Mouse (Mus musculus): Measurements from ENCODE around the gene Bptf. TPM values are rescaled to one million over a fixed set of nuclear protein-coding genes. Genes with fewer than 3 reads are reported as not detected.
"Not testable (repeated sequence)": the region's sequence is repeated elsewhere in the genome, so short reads cannot be mapped to it uniquely, and the experiment has no call there.

The Bptf gene
- 10 to 100 TPM; 27.1 to 31.8 TPM for total RNA-seq (2021)

- peak; percentile 81 for DNase-seq (ENCODE audit: low spot score)
- intact Hi-C loops (cut with DNase I), result no loop called here
These were observed at the start of gene Bptf for GRCm38 (mm10) chr11:107131749-107132421. Gene Bptf (minus strand): TSS chr11:107132127.

- DNase-seq (ENCODE audit: low spot score), result no peak
- intact Hi-C loops (cut with DNase I), result no loop called here
These were observed 29.3 kb upstream of the Bptf start for GRCm38 (mm10) chr11:107161215-107161614.

DNA sequence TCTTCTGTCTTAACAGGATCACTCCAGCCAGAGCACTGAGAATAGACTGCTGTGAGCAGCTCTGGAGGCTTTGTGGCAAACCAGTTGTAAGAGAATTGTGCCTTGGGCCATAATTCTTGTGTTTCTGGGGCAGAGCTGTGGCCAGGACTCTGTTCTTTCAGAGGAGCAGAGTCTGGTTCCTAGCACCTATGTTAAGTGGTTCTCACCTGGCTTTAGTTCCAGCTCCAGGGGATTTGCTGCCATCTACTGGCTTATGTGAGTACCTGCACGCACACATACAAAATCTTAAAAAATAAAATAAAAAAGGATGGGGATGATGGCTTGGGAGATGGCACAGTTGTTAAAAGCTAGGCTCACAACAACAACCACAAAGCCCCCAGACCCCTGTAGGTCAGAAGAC, 27.1 kb upstream of the Bptf start:
- no peak for DNase-seq (ENCODE audit: low spot score)
- intact Hi-C loops (cut with DNase I), result no loop called here

GRCm38 (mm10) chr11:107156977-107157642, 25.2 kb upstream of the Bptf start:
- no peak for DNase-seq (ENCODE audit: low spot score)
- intact Hi-C loops (cut with DNase I), result no loop called here

- DNase-seq (ENCODE audit: low spot score), result no peak
- intact Hi-C loops (cut with DNase I), result no loop called here
These were observed 23.4 kb upstream of the Bptf start for GRCm38 (mm10) chr11:107155292-107155691.

- DNase-seq (ENCODE audit: low spot score), result no peak
- intact Hi-C loops (cut with DNase I), result no loop called here
These were observed 22.5 kb upstream of the Bptf start for GRCm38 (mm10) chr11:107154431-107154830.

DNA sequence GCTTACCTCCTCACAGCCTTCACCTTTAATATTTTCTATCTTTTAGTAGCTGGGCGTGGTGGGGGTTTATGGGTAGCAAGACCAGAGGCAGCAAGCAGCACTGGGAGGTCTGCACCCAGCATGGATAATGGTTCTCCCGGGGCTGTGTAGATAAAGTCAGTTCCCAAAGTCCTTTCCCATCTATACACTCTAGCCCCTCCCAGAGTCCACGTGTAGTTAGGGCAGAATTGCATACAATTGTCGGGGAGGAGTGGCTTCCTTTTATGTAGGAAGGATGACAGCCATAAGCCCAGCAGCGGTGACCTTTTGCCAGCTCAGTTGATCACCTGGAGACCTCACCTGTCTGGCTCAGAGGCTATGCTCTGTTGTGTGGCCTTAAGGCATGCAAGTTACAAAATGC, 21.7 kb upstream of the Bptf start:
- no peak for DNase-seq (ENCODE audit: low spot score)
- intact Hi-C loops (cut with DNase I), result no loop called here

DNA sequence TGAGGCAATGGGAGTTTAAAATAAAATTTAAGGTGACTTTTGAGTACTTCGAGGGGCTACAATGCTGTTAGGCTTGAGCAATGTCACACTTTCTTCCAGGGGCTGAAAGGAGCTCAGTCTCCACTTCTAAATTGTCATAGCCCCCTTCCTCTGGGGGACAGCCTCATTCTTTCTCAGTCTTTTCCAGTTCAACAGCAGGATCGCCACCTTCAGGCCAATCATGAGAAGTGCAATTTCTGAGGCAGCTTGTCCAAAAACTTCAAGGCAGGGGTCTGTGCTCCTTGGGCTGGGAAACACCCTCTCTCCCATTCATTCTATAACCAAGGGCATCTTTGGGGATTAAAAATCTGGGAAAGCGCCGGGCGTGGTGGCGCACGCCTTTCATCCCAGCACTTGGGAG, 19.9 kb upstream of the Bptf start:
- intact Hi-C loops (cut with DNase I), result no loop called here
- no peak for DNase-seq (ENCODE audit: low spot score)

DNA sequence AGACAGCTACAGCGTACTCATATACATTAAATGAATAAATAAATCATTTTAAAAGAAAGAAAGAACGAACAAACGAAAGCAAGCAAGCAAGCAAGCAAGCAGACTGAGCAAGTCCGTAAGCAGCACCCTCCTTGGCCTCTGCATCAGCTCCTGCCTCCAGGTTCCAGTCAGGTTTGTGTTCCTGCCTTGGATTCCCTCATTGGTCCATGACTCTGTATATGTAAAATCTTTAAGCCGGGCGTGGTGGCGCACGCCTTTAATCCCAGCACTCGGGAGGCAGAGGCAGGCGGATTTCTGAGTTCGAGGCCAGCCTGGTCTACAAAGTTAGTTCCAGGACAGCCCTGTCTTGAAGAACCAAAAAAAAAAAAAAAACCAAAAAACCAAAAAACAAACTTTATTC, 12.0 kb upstream of the Bptf start:
- intact Hi-C loops (cut with DNase I); DNase-seq (ENCODE audit: low spot score): not testable (repeated sequence)

- intact Hi-C loops (cut with DNase I), result no loop called here
- DNase-seq (ENCODE audit: low spot score), result no peak
These were observed 10.5 kb upstream of the Bptf start for GRCm38 (mm10) chr11:107142382-107142781.

DNA sequence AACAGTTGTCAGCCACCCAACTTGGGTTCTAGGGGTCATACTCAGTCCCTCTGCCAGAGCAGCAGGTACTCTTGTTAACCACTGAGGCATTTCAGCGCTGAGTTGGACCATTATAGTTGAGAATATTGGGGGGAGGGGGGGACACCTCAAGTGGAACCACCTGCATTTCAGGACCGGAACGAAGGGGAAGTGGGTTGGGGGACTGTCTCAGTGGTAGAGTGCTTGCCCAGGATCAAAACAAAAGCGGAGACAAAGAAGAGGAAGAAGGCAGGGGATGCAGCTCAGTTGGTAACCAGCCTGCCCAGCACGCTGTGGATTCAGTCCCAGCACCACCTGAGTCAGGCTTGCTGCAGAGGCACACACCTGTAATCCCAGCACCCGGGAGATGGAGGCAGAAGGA, 8.8 kb upstream of the Bptf start:
- intact Hi-C loops (cut with DNase I), result no loop called here
- no peak for DNase-seq (ENCODE audit: low spot score)

- intact Hi-C loops (cut with DNase I), result loop anchor here (5.0 kb wide), 1 partner anchor 36 kb away; no protein-coding TSS in a partner anchor
- DNase-seq (ENCODE audit: low spot score), result no peak
These were observed 6.7 kb upstream of the Bptf start for GRCm38 (mm10) chr11:107138633-107139032.

GRCm38 (mm10) chr11:107137593-107137992, 5.7 kb upstream of the Bptf start:
- intact Hi-C loops (cut with DNase I), result loop anchor here (5.0 kb wide), 1 partner anchor 35 kb away; no protein-coding TSS in a partner anchor
- no peak for DNase-seq (ENCODE audit: low spot score)

- intact Hi-C loops (cut with DNase I), result loop anchor here (5.0 kb wide), 1 partner anchor 34 kb away; no protein-coding TSS in a partner anchor
These were observed 4.5 kb upstream of the Bptf start for GRCm38 (mm10) chr11:107136458-107136857.

GRCm38 (mm10) chr11:107135741-107136140, 3.8 kb upstream of the Bptf start:
- intact Hi-C loops (cut with DNase I), result loop anchor here (5.0 kb wide), 1 partner anchor 33 kb away; no protein-coding TSS in a partner anchor
- no peak for DNase-seq (ENCODE audit: low spot score)

More at GRCm38 (mm10) chr11:107136458-107136857, 4.5 kb upstream of the Bptf start:
- not testable (repeated sequence) for DNase-seq (ENCODE audit: low spot score)

DNA sequence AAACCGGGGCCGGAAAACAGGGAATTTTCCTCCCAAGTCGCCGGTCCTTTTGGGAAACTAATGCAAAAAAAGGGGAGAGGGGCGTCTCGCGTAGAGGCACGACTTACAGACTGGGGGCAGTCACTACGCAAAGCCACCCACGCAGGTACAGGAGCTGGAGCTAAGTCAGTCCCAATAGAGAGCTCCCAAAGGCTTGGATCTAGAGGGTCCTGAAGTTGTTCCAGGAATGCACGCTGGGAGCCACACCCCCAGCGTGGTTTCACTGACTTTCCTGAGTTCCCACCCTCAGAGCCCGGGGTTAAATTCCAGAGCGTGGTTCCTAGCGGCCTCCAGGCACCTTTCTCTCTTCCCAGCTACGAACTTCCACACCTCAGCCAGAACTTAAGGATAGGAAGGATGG, 499 bp upstream of the Bptf start:
- intact Hi-C loops (cut with DNase I), result no loop called here
- DNase-seq (ENCODE audit: low spot score), result no peak

GRCm38 (mm10) chr11:107130879-107131748, 813 bp downstream of the Bptf start:
- intact Hi-C loops (cut with DNase I), result no loop called here
- DNase-seq (ENCODE audit: low spot score), result peak; percentile 48

DNA sequence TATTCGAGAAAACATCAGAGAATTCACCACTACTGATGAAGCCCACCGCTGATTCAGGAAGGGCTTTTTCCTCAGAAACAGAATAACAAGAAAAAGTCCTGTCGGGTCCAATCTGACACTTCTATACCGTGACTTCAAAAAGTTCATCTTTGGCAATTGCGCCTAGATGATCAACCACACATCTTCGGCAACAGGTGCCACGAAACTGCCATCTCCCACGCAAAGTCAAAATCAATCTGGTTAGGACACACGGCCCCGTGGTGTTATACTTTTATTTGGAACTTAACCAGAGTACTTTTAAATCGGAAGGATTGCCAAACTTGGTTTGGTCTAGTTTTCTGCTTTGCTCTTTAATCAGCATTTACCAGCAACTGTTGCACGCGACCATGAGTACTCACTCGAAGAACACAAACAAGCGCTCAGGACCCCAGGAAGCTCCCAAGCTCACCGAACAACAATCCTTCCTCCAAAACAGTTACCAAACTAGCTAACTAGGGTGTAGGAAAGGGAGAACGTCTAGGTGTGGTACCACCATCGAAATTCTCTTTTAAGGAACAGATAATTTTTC, 1.6 kb downstream of the Bptf start:
- no peak for DNase-seq (ENCODE audit: low spot score)

DNA sequence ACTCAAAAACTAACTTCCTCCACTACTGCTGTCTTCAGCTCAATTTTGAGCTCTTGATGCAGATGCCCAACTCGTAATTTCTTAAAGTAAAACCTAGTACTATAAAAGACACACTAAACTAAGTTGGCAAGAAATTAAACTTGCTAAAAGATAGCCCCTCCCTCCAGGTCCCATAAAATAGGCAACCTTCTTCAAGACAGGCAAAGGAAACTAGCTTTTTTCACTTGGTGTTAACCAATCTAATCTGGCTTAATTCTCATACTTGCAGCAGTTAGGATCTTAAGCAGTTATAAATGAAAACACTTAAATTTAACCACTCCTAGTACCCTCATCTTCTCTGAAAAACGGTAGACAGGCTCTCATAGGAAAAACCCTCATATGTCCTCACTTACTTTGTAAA, 2.3 kb downstream of the Bptf start:
- intact Hi-C loops (cut with DNase I), result no loop called here

More for the DNA sequence above, 1.6 kb downstream of the Bptf start:
- intact Hi-C loops (cut with DNase I), result no loop called here

GRCm38 (mm10) chr11:107126716-107127115, 5.2 kb downstream of the Bptf start:
- intact Hi-C loops (cut with DNase I); DNase-seq (ENCODE audit: low spot score): not testable (repeated sequence)

More for the DNA sequence above, 2.3 kb downstream of the Bptf start:
- DNase-seq (ENCODE audit: low spot score), result no peak
